Mouse (Mus musculus) central nervous system, embryonic 14 days (tissue): ENCODE measurements around the gene Traf4. TPM values are rescaled to one million over a fixed set of nuclear protein-coding genes. Genes with fewer than 3 reads are reported as not detected.

Experiments
- polyA plus RNA-seq: library from polyadenylated mRNA; depleted of rRNA; stranded (reverse); fragments of >200 nt; gene quantifications from 2 replicates; pipeline ENCODE4 v1.2.3, GENCODE M21; 2012; rRNA removed

Gene Traf4
- 193 and 206 TPM in 2 replicates for polyA plus RNA-seq

DNA sequence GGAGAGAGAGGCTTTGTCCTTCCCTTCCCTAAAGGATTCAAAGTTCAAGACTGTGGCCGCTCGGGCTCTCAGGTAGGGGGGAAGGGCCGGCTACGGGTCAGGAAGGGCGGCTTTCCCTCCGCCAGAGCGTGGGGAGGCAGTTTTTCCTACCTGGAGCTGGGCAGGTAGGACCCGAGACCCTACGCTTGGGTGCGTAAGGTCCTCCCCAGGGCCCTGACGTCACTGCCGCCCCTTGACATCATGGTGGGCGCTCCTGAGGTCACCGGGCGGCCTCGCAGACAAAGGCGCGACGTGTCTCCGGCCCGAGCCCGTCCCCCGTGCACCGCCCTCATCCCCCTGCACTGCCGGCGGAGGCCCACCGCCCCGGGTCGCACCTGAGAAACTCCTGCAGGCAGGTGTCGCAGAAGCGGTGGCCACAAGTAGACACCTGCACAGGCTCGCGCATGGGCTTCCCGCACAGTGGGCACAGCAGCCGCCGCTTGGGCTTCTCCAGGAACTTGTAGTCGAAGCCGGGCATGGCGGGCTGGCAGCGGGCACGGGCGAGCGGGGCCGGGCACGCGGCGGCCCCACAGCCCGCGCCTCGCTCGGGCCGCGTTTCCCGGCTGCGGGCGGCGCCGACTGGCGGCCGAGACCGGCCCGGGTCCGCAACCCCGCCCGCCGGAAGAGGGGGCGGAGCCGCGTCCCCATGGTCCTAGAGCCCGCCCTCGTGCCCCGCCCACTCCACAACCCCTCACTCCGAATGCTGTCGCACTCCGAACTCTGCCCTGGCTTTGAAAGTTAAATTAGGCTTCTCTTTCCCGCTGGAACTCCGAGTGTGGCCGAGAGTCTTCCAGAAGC lies at the start of gene Traf4:
Gene Traf4 (minus strand): TSS at position 666 of the 837 bp plus-strand sequence.

DNA sequence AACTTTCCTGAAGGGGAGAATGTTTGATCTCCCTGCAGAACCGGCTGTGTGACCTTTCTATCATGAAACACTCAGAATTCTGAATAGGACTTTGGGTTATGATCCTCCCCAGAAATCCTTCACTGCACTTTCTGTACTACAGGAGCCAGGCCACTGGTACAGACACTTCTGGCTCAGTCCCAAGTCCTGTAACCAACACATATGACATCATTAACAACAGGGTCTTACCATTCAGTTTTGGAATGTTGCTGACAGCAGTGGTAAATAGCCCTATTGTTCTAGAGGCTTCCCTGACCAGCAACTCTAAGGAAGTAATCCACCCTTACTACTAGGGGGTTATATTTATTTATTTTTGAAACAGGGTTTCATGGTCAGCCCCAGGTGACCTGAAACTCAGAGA lies 27.7 kb upstream of the Traf4 start, which contains the start of gene Proca1:
Gene Proca1 (plus strand): TSS at position 280 of the 400 bp plus-strand sequence.

DNA sequence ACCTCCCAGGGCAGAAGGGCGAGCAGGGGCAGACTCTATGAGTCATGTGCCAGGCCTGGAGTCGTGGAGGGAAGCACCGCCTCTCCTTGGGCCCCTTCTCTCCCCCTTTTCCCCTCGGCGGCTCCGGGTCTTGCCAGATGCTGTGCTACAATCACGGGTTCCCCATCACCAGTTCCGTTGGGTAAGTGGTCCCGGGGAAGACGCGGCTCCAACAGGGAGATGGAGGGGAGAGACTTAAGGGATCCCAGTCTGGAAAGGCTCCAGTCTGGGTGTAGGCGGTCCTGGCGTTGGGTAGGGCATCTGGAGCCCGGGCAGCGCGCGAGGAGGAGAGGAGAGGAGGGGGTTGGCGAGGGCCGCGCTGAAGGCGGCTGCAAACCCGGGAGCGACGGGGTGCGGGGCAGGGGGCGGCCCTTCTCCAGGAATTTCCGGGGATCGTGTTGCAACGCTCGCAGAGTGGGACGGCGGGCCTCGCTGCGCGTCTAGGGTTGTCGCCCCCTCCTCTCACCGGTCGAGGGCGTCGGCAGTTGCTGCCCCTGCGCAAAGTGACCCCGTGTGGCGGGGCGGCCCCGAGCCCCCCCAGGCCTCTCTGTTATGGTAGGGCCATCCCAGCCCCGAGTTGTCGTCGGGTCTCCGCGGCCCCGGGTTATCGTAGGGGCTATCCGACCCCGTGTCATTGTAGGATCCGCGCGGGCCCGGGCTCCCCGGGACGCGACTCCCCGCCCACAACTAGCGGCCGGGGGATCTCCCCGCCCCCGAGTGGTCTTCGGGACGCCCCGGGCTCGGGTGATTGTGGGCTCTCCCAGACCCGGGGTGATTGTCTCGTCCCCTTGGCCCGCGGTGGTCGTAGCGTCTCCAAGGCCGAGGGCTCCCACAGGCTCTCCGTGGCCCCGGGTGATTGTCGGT lies 23.2 kb upstream of the Traf4 start, which contains the start of gene Rab34:
Gene Rab34 (plus strand): TSS at position 100 of the 903 bp plus-strand sequence.

DNA sequence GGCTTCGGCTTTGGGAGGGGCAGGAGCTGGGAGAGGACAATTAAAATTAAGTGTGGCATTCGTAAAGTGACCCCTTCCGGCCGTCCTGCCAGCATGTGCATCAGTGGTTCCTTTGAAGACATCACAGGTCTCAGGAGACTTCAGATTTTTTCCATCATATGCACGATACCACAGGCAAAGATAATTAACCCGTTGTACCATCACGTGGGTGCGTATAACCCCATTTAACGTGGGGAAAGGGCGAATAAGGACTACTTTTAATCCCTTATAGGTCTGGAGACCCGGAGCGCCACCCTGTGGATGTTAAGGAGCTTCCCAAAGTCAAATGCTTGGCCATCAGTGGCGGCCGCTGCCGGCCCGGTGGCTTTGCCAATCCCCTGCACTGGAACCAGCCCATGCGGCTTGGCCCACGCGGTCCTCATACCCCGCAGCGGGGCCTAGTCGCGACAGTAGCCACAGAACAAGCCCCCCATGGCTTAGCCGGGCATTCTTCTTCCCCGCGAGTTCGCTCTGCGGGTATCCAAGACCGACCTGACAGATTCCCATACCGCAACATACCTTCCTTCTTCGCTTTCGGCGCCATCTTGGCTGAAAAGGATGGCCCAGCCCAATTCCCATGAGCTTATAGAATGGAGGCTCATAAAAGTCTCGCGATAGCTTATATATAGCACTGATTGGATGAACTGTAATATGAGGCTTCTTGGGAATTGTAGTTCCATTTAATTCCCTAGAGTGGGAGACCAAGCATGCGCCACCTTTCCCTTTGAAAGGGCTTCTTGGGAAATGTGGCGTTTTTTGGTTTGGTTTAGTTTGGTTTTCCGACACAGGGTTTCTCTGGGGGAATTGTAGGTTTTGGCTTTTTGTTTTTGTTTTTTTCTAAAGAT lies 17.8 kb upstream of the Traf4 start, which contains the start of gene Rpl23a:
Gene Rpl23a (minus strand): TSS at position 624 of the 884 bp plus-strand sequence.

DNA sequence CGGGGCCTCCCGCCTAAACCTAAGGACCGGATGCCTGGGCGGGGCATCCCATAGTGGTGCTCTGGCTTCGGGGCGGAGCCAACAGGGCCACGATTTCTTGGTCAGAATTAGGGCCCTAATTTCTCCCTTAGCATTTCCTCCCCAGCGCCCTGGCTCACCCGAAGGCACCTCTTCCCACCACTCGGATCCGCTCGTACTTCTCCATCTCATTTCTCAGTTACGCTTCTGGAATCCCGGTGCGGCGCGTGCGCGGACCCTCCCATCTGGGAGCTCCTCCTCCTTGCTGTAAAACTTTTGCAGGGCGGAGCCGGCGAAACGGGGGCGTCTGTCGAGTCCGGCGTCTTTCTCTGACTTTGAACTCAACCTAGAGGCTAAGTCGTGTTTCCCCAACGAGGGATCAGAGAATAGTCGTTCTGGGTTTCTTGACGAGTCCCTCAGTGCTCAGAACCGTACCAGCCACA lies 11.0 kb upstream of the Traf4 start, which contains the start of the genes Nek8 and Tlcd1:
Gene Nek8 (minus strand): TSS at position 274 of the 461 bp plus-strand sequence.
Gene Tlcd1 (plus strand): TSS at position 310 of the 461 bp plus-strand sequence.

Other genes with a start within 250 kb of the Traf4 start
- 139 and 182 TPM in 2 replicates for gene Sez6, start 234.8 kb downstream of the Traf4 start, polyA plus RNA-seq
- gene Phf12, start 182.8 kb downstream of the Traf4 start, polyA plus RNA-seq: 88.9 TPM in 2 replicates
- 25.5 and 27.0 TPM in 2 replicates for gene Dhrs13, start 133.3 kb downstream of the Traf4 start, polyA plus RNA-seq
- 96.9 and 97.0 TPM in 2 replicates for gene Flot2, start 127.7 kb downstream of the Traf4 start, polyA plus RNA-seq
- 29.9 and 30.4 TPM in 2 replicates for gene Eral1, start 85.2 kb downstream of the Traf4 start, polyA plus RNA-seq
- gene Fam222b, start 70.9 kb downstream of the Traf4 start, polyA plus RNA-seq: 24.0 and 25.4 TPM in 2 replicates
- gene Nek8, start 11.1 kb upstream of the Traf4 start, polyA plus RNA-seq: 12.9 and 16.0 TPM in 2 replicates
- 15.7 and 24.4 TPM in 2 replicates for gene Tlcd1, start 11.1 kb upstream of the Traf4 start, polyA plus RNA-seq
- gene Rpl23a, start 18.0 kb upstream of the Traf4 start, polyA plus RNA-seq: 2,641 and 2,838 TPM in 2 replicates
- 72.6 and 93.5 TPM in 2 replicates for gene Rab34, start 22.8 kb upstream of the Traf4 start, polyA plus RNA-seq
- 1.4 and 2.0 TPM in 2 replicates for gene Proca1, start 27.8 kb upstream of the Traf4 start, polyA plus RNA-seq
- 119 and 127 TPM in 2 replicates for gene Sdf2, start 80.2 kb upstream of the Traf4 start, polyA plus RNA-seq
- gene Supt6, start 80.4 kb upstream of the Traf4 start, polyA plus RNA-seq: 26.4 and 31.0 TPM in 2 replicates
- gene 2610507B11Rik, start 96.2 kb upstream of the Traf4 start, polyA plus RNA-seq: 60.3 and 62.0 TPM in 2 replicates
- gene BC030499, start 125.3 kb upstream of the Traf4 start, polyA plus RNA-seq: 0.63 and 0.88 TPM in 2 replicates
- gene Spag5, start 135.9 kb upstream of the Traf4 start, polyA plus RNA-seq: 37.0 and 49.5 TPM in 2 replicates
- gene Aldoc, start 157.4 kb upstream of the Traf4 start, polyA plus RNA-seq: 106 and 132 TPM in 2 replicates
- 60.2 and 69.7 TPM in 2 replicates for gene Pigs, start 162.8 kb upstream of the Traf4 start, polyA plus RNA-seq
- 144 and 155 TPM in 2 replicates for gene Unc119, start 177.9 kb upstream of the Traf4 start, polyA plus RNA-seq
- gene Foxn1, start 221.0 kb upstream of the Traf4 start, polyA plus RNA-seq: 0.03 TPM in 1 of 2 replicates, not detected in the other